Mouse (Mus musculus) cerebellum, adult 2 months (tissue): ENCODE results near the gene Scn1b. TPM values are rescaled to one million over a fixed set of nuclear protein-coding genes. Genes with fewer than 3 reads are reported as not detected.

Experiments used
- DNase-seq, 2 experiments: peaks; one replicate each; pipeline ENCODE4 v3.0.0; 2021
- H3K27ac ChIP-seq: fragments of 200-500 bp; 2 replicates; pipeline ENCODE4 v1.5.1; 2012; ENCODE audit warnings: low read length, control low read depth, inconsistent platforms; ENCODE audit not compliant: insufficient read depth
- H3K27me3 ChIP-seq: fragments of 200-500 bp; 2 replicates; pipeline ENCODE4 v1.6.1; 2012; ENCODE audit warnings: inconsistent platforms, mild to moderate bottlenecking, low read length, moderate library complexity; ENCODE audit not compliant: control insufficient read depth, insufficient read depth
- H3K4me1 ChIP-seq: fragments of 200-500 bp; 2 replicates; pipeline ENCODE4 v1.6.1; 2011; ENCODE audit warnings: low read length; ENCODE audit not compliant: control insufficient read depth, insufficient read depth
- H3K4me3 ChIP-seq: fragments of 200-500 bp; replicated peaks from 2 replicates; pipeline ENCODE3; 2011; ENCODE audit warnings: mild to moderate bottlenecking, low read depth, low read length, control low read depth; ENCODE audit not compliant: insufficient read depth
- CTCF ChIP-seq: fragments of 200-500 bp; IDR thresholded peaks from 2 replicates; pipeline ENCODE4 v1.5.1; 2011; ENCODE audit warnings: low read depth, mild to moderate bottlenecking, control low read depth, low read length, moderate library complexity, borderline replicate concordance; ENCODE audit not compliant: insufficient read depth
- POLR2A ChIP-seq: fragments of 200-500 bp; IDR thresholded peaks from 2 replicates; pipeline ENCODE4 v1.6.1; 2011; ENCODE audit warnings: low read length, control low read depth, borderline replicate concordance; ENCODE audit not compliant: insufficient read depth
- WGBS: fragments of 180-500 bp; shearing (Covaris S2); methylation state at CpG from one replicate; pipeline ENCODE4 v1.1.7; 2018; 5-methylcytosine and 5-hydroxymethylcytosine counted together
- polyA plus RNA-seq: library from polyadenylated mRNA; depleted of rRNA; stranded (reverse); fragments of >200 nt; gene quantifications from 2 replicates; pipeline ENCODE4 v1.2.3, GENCODE M21; 2012

Gene Scn1b
- polyA plus RNA-seq, 1 experiment = 1,376 TPM

DNA sequence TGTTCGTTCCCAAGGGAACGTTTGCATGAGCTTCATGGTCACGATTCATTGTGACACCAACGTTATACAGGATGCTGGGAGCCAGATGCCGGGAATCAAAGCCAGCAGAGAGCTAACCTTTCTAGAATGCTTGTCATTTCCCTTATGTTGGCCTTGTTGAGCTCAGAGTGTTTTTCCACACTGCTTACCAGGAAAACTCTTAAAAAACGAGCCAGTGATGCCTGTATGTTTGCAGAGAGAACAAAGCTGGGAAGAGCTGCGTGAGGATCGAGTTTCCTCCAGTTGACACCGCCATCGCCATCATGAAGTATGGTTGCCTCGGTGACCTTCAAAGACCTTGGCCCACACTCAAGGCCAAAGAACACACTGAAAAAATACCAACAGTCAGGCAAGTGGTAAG is 35.5 kb upstream of the Scn1b start:
- 60% methylated on average over 11 of the region's 11 CpGs for WGBS
- no peak overlapping the region for H3K27ac ChIP-seq

GRCm38 (mm10) chr7:31161831-31162230 is 35.0 kb upstream of the Scn1b start:
- DNase-seq = no peak
- TF ChIP-seq POLR2A (no peak), CTCF (no peak)
- 64% methylated on average over 3 of the region's 3 CpGs for WGBS
- H3K27me3 ChIP-seq = no peaks in the 10 kb centered on the region
- H3K4me3 ChIP-seq = no peak overlapping the region
- no peak overlapping the region for H3K27ac ChIP-seq
- H3K4me1 ChIP-seq = no peaks in the 10 kb centered on the region

More for the DNA sequence above, 35.5 kb upstream of the Scn1b start:
- Histone ChIP-seq H3K4me3 (no peak overlapping the region), H3K4me1 (no peaks in the 10 kb centered on the region), H3K27me3 (no peaks in the 10 kb centered on the region)
- no peak for TF ChIP-seq CTCF
- no peak for TF ChIP-seq POLR2A
- DNase-seq = no peak

GRCm38 (mm10) chr7:31161246-31161645 is 34.4 kb upstream of the Scn1b start:
- DNase-seq = no peak
- no peak overlapping the region for H3K4me3 ChIP-seq
- WGBS = 45% methylated on average over 3 of the region's 3 CpGs
- H3K27me3 ChIP-seq = no peaks in the 10 kb centered on the region
- no peak overlapping the region for H3K27ac ChIP-seq
- H3K4me1 ChIP-seq = no peaks in the 10 kb centered on the region
- TF ChIP-seq POLR2A (no peak), CTCF (no peak)

- 95% methylated on average over 5 of the region's 5 CpGs for WGBS
- TF ChIP-seq CTCF (no peak), POLR2A (no peak)
- no peak overlapping the region for H3K27ac ChIP-seq
- DNase-seq = no peak
- no peaks in the 10 kb centered on the region for H3K27me3 ChIP-seq
- no peak overlapping the region for H3K4me3 ChIP-seq
- H3K4me1 ChIP-seq = no peaks in the 10 kb centered on the region
Measured at GRCm38 (mm10) chr7:31160763-31161162, 34.0 kb upstream of the Scn1b start.

DNA sequence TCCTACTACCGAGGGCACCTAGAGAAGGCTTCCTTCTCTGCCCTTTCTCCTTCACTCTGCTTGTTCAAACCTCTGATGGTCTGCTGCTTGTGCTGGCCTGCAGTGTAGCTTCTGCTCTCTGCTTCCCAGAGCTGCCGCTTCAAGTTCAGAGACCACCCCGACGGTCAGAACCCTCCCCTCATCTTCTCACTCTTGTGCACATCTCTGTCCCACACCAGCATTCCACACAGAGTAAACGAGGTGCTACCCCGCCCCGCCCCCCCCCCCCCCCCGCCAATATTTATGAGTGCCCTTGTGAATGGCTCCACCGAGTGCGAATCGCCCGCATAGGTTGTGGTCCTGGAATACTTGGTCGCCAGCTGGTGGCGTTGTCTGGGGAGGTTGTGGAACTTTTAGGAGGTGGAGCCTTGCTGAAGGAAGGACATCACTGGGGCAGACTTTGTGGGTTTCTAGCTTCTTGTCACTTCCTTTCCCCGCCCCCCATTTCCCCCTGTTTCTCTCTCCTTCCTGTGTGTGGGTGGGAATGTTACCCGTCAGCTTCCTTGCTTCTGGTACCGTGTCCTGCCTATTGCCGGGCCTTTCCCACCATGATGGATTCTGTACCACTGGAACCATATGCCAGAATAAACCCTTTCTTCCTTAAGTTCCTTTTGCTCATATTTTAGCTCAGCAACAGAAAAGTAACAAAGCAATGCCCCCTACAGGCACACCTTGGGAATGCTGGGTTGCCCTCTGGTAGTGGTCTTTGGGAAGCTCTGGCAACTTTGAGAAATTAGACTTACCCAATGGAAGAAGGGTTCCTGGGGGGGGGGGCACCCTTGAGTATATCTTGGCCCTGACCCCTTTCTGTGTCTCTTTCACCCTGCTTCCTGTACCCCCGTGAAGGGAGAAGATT is 29.5 kb upstream of the Scn1b start:
- WGBS = 50% methylated on average over 19 of the region's 19 CpGs
- no peak overlapping the region for H3K27ac ChIP-seq

DNA sequence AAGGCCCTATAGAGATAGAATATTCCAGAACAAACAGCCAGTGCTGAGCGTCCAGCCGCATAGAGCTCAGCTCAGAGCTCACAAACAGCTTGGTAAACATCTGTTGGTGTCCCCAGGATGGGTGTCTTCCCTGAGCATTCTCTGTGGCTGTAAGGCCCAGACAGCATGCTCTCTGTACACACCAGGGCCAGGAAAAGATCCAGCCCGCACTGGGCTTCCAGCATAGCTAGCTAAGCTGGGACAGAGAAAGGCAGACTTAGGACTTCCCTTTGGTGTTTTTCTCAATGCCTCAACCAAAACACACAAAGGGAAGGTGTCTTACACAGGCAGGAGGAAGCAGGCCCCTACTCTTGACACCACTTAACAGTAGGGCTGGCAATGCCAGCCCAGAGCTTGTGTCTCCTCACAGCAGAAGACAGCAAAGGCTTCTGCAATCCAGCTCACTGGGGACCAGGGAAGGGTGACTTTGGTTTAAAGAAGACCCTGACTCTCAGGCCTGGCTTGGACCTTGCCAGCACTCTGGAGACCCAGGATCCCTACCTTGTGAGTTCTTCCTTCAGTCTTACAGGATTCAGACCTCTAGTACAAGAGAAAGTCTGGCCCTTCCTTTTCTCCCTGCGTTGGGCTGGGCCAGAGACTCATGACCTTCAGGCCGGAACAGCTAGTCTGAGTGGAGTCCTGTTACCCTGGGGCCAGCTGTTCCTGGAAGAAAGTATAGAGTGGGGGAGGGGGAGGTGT is 28.7 kb upstream of the Scn1b start, which contains the start of gene Gramd1a:
Gramd1a (minus strand) TSS at position 601 of the 738 bp plus-strand sequence.
- TF ChIP-seq CTCF (no peak), POLR2A (no peak)
- DNase-seq = no peak
- H3K27ac ChIP-seq = no peak within 1 kb of the TSS
- H3K4me1 ChIP-seq = peaks cover 6% of the 10 kb centered on the region
- WGBS = 74% methylated on average over 5 of the region's 5 CpGs
- H3K27me3 ChIP-seq = no peaks in the 10 kb centered on the region
- no peak within 1 kb of the TSS for H3K4me3 ChIP-seq

More for the DNA sequence above, 29.5 kb upstream of the Scn1b start:
- Histone ChIP-seq H3K27me3 (no peaks in the 10 kb centered on the region), H3K4me1 (peaks cover 5% of the 10 kb centered on the region), H3K4me3 (no peak overlapping the region)
- no peak for DNase-seq
- no peak for TF ChIP-seq POLR2A
- TF ChIP-seq CTCF = peak; percentile 28; the same call in 1 of the 2 replicates

DNA sequence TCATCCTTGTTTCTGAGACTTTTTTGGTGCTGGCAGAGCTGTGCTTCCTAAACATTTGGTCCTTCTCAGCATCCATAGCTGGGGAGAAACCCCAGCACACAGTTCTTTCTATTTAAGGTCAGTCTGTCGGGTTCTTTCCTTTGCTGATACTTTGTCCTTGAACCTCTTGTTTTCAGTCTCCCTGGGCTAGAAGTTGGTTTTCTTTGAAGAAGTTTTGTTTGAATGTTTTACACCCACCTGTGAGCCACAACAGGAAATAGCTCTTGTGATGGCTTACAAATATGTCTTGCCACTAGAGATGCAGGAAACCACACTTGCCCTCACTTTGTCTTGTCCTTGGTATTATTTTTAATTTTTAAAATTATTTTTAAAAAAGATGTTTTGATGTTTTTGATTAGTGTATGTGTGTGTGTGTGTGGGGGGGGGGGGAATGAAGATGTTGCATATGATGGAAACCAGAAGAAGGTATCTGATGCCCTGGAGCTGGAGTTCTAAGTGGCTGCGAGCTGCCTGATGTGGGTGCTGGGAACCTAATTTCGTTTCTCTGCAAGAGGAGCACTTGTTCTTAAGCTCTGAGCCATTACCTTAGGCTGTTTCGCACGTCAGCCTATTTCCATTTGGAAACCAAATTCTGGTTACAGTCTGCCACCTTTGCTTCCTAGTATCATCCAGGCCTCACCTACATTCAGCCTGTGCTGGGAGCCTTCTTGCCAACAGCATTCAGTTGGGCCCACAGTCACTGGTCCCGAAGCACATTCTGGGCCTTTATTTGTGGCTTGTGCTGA is 26.9 kb upstream of the Scn1b start:
- Histone ChIP-seq H3K27me3 (no peaks in the 10 kb centered on the region), H3K4me1 (peaks cover 6% of the 10 kb centered on the region), H3K4me3 (no peak overlapping the region), H3K27ac (no peak overlapping the region)
- TF ChIP-seq POLR2A (no peak), CTCF (no peak)
- DNase-seq = no peak
- WGBS = 95% methylated on average over 6 of the region's 6 CpGs
